ENCODE assay signal across 10 mouse cellular contexts in the genomic region with DNA sequence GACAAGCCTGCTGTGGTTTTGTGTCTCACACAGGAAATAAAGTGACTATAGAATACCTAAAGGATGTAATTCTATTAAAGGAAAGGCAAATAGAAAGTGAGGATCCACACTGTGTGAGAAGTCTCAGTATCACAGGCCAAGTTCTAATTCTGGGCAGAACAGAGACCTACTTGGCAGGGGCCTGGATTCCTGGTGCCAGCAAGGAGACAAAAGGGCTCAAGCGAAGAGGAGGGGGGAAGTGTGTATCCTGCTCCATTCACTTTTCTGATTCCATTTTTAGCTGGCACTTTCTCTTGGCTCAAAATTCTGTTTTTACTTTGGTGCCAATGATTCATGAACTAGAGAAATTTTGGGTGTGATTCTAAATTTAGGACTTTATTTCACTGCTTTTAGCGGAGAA.
DNase-seq lines count a peak whose midpoint lies in the region; ATAC-seq lines count a peak whose summit lies in the region.
"Had no signal": no experiment of that assay in that cellular context is flagged by ENCODE, and none has a peak within 500 bp of the region (broad histone marks: within the 10 kb centered on the region; RNA-seq: fewer than 3 reads in every experiment).

No protein-coding gene starts in this region.

- WGBS in midbrain, embryonic 16.5 days: 71% methylated on average over 2 of the region's 2 CpGs
- WGBS in midbrain, embryonic 10.5 days: 91% methylated on average over 2 of the region's 2 CpGs
- 89% methylated on average over 2 of the region's 2 CpGs for WGBS in limb, embryonic 10.5 days

- H3K4me3 ChIP-seq in midbrain, embryonic 16.5 days (ENCODE audit: low read depth, low read length): no peak overlapping the region
- no peak overlapping the region for H3K4me3 ChIP-seq in midbrain, embryonic 10.5 days
- H3K4me3 ChIP-seq in limb, embryonic 10.5 days: no peak overlapping the region
- H3K4me3 ChIP-seq: embryonic facial prominence, embryonic 12.5 days had no signal

- no peak overlapping the region for H3K4me2 ChIP-seq in midbrain, embryonic 16.5 days (ENCODE audit: low read length)
- H3K4me2 ChIP-seq: embryonic facial prominence, embryonic 12.5 days had no signal

- H3K9me3 ChIP-seq in midbrain, embryonic 16.5 days (replicated peaks; ENCODE audit: control insufficient read depth, low read length, poor library complexity, severe bottlenecking): peaks cover 4% of the 10 kb centered on the region
- peaks cover 3% of the 10 kb centered on the region; the same call in 1 of the 2 replicates for H3K9me3 ChIP-seq in midbrain, embryonic 10.5 days (replicated peaks)
- H3K9me3 ChIP-seq in limb, embryonic 10.5 days (replicated peaks): no peaks in the 10 kb centered on the region
- H3K9me3 ChIP-seq: embryonic facial prominence, embryonic 12.5 days had no signal

- peak overlapping the region; percentile 33; the same call in 1 of the 2 replicates for H3K27ac ChIP-seq in midbrain, embryonic 16.5 days (ENCODE audit: low read length)
- no peak overlapping the region for H3K27ac ChIP-seq in midbrain, embryonic 10.5 days (replicated peaks)
- no peak overlapping the region for H3K27ac ChIP-seq in limb, embryonic 10.5 days
- H3K27ac ChIP-seq: embryonic facial prominence, embryonic 12.5 days; kidney, postnatal 0 days; macrophage had no signal

- no peaks in the 10 kb centered on the region for H3K4me1 ChIP-seq in midbrain, embryonic 16.5 days (ENCODE audit: control insufficient read depth, insufficient read depth, low read length)
- H3K4me1 ChIP-seq in midbrain, embryonic 10.5 days: no peaks in the 10 kb centered on the region
- no peaks in the 10 kb centered on the region for H3K4me1 ChIP-seq in limb, embryonic 10.5 days
- H3K4me1 ChIP-seq: embryonic facial prominence, embryonic 12.5 days had no signal

- no peaks in the 10 kb centered on the region for H3K36me3 ChIP-seq in midbrain, embryonic 16.5 days (ENCODE audit: control insufficient read depth, insufficient read depth, low read length)
- H3K36me3 ChIP-seq in midbrain, embryonic 10.5 days: no peaks in the 10 kb centered on the region
- H3K36me3 ChIP-seq in limb, embryonic 10.5 days: no peaks in the 10 kb centered on the region
- H3K36me3 ChIP-seq: embryonic facial prominence, embryonic 12.5 days had no signal

- peak; percentile 79; the same call in 1 of the 2 replicates for ATAC-seq in midbrain, embryonic 16.5 days
- ATAC-seq in activated CD4-positive, CD25-positive, alpha-beta regulatory T cell, adult 4 months: no peak

- no peaks in the 10 kb centered on the region for H3K27me3 ChIP-seq in midbrain, embryonic 16.5 days (ENCODE audit: control insufficient read depth, insufficient read depth, low read depth, low read length)
- H3K27me3 ChIP-seq in midbrain, embryonic 10.5 days (ENCODE audit: low read depth, poor library complexity, severe bottlenecking): no peaks in the 10 kb centered on the region
- no peaks in the 10 kb centered on the region for H3K27me3 ChIP-seq in limb, embryonic 10.5 days (ENCODE audit: low read depth, poor library complexity, severe bottlenecking)
- H3K27me3 ChIP-seq: embryonic facial prominence, embryonic 12.5 days had no signal

- DNase-seq in midbrain, embryonic 10.5 days (ENCODE audit: low spot score): no peak
- peak; percentile 62 to 71 for DNase-seq in cerebellum, postnatal 36 days
- peak; percentile 34 for DNase-seq in layer of hippocampus, adult 9-11 months
- DNase-seq in telencephalon, adult 2 months (ENCODE audit: low read depth, low spot score): peak; percentile 46
- DNase-seq in limb, embryonic 10.5 days (ENCODE audit: low spot score): no peak

- no peak overlapping the region for H3K9ac ChIP-seq in midbrain, embryonic 16.5 days (ENCODE audit: low read depth, low read length)
- H3K9ac ChIP-seq: embryonic facial prominence, embryonic 12.5 days had no signal

Comparison
In these comparisons a context has a peak if more than half of its experiments do, and no peak if none do; other contexts are left out.
1. DNase-seq: peak in cerebellum, postnatal 36 days (2 of 2), layer of hippocampus, adult 9-11 months (single experiment) and telencephalon, adult 2 months (single experiment); none in midbrain, embryonic 10.5 days (single experiment) and limb, embryonic 10.5 days (single experiment).